Mouse (Mus musculus) A20 (cell line): Measurements from ENCODE around the gene Cxcl14.

ENCODE experiments used
- DNase-seq: peaks from one replicate; pipeline ENCODE4 v3.0.0-alpha.2; 2011; ENCODE audit warnings: low read depth, low spot score

Gene Cxcl14

GRCm38 (mm10) chr13:56289998-56290397 is 6.4 kb downstream of the Cxcl14 start:
- DNase-seq, result no peak

DNA sequence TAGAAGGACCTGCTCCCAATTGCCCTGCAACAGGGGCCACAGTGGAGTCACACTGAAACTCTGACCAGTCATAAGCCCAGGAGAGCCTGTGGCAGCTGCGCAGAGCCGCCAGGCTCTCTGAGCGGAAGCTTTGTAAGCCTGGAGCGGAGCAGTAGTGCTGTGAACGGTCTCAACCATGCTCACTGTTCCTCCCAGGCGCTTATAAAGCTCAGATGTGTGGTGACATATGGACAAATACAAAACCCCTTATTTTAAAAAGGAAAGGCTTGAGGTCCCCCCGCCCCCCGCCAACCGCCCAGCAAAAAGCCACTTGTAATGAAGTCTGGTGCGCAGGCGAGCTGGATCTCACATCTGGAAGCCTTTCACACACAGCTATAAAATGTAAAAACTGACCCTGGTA is 7.1 kb downstream of the Cxcl14 start:
- no peak for DNase-seq

DNA sequence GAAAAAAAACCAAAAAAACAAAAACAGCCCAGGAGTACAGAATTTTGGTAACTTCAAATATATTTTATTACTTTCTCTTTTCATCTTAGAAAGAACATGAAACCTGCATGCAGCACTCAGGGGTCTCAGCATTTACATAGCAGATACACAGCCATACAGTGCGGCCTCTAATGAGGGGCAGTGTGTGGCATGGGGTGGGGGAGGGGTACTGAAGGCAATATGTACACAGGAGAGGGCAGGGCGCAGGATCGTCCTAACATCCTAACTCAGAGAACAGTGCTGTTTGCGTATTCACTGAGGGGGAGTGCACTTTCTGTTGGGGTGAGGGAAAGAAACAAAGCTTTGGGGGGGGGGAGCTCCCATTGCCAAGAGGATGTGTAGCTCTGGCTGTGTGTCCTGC is 7.8 kb downstream of the Cxcl14 start:
- DNase-seq, result no peak

DNA sequence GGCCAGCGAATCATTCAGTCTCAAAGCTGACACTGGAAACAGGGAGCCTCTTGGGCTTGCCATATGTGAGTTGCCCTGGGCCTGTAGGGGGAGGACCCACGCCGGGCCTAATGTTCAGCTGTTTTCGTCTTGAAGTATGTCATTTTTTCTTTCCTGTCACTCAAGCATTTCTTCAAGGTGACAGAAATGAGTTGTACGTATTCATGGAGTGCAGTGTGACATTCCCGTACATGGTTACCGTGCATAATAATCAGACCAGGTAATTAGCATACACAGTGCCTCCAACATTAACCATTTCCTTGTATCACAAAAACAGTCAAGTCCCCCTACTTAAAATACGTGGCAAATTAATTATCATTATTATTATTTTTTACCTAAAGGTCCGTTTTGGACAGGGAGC is 9.3 kb downstream of the Cxcl14 start:
- no peak for DNase-seq

GRCm38 (mm10) chr13:56283321-56283720 is 13.0 kb downstream of the Cxcl14 start:
- no peak for DNase-seq

GRCm38 (mm10) chr13:56280356-56280755 is 16.0 kb downstream of the Cxcl14 start:
- no peak for DNase-seq

DNA sequence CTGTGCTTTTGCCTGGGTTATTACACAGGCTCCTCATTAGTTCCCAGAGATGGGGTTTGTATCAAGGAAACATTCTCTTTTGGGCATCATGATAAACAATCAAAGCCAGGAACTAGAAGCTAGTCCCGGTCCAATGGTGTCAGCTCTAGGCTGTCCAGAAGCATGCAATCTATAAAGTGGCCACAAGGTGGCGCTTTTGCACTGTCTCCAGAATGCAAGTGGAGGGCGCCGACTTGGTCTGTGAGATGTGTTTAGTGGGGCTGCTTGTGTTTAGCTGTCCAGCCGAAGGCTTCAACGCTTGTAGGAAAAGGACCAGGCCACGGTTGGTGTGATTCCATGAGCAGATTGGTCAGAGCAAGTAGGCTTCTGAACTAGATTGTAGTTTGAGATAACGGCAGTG is 16.9 kb downstream of the Cxcl14 start:
- DNase-seq, result peak; percentile 71

- no peak for DNase-seq
Observed at GRCm38 (mm10) chr13:56275171-56275570, 21.2 kb downstream of the Cxcl14 start.

GRCm38 (mm10) chr13:56270124-56270523 is 26.2 kb downstream of the Cxcl14 start:
- no peak for DNase-seq

- DNase-seq, result no peak
Observed at GRCm38 (mm10) chr13:56267396-56267795, 29.0 kb downstream of the Cxcl14 start.

- DNase-seq, result peak; percentile 49
Observed at GRCm38 (mm10) chr13:56266435-56266834, 29.9 kb downstream of the Cxcl14 start.

- no peak for DNase-seq
Observed at GRCm38 (mm10) chr13:56265661-56266060, 30.7 kb downstream of the Cxcl14 start.

- no peak for DNase-seq
Observed at GRCm38 (mm10) chr13:56262269-56262668, 34.1 kb downstream of the Cxcl14 start.

GRCm38 (mm10) chr13:56260344-56260780 is 36.0 kb downstream of the Cxcl14 start:
- DNase-seq, result no peak

DNA sequence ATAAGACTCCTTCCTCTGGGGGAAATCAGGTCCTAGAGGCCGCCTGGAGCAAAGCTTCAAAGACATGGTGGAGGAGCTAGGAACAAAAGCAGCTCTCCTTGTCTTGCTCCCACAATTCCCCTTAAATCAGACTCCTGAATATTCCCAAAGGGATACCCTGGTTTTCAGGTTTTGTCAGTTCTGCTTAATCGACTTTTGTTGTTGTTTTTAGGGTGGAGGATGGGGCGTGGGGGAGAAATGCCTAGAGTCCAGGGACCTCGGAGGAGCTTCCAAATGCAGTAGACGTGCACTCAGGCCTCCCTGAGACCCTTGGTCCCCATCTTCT is 36.5 kb downstream of the Cxcl14 start:
- no peak for DNase-seq

- DNase-seq, result no peak
Observed at GRCm38 (mm10) chr13:56259021-56259925, 37.1 kb downstream of the Cxcl14 start.

DNA sequence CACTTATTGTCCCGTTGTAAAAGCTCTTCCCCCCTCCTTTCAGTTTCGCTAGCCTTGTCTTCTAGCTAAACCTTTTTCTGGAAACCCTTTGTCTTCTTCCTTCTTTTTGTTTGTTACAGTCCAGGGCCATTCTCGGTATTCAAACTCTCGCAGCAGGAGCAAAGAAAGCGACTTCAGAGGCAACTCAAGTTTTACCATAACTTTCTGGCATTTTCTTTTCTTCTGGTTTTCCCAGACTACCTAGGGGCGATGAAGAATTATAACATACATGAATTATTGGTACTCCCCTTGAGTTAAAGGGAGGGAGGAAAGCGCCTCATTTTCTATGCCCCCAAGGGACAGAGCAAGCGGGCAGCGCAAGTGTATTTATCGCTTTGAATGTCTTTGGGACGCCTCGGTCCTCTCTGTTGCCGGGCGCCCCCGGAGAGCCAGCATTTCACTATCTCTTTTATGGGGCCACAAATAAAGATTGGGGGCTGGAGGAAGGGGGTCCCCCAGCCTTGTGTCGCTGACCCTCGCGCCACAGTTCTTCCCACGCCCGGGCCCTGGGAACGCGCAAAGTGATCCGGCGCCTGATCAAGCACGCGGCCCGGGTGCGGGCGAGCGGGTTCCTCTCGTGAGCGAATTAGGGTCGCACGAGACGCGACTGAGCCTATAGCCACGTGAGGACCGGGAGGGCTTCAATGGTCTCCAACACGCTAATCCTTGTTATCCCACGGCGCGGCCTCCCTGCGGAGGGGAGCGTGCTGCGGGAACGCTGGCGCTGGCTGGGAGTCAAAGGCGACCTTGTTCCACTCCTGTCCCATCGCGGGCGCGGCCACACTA is 37.9 kb downstream of the Cxcl14 start:
- DNase-seq, result no peak

- DNase-seq, result no peak
Observed at GRCm38 (mm10) chr13:56257469-56258153, 38.7 kb downstream of the Cxcl14 start.

DNA sequence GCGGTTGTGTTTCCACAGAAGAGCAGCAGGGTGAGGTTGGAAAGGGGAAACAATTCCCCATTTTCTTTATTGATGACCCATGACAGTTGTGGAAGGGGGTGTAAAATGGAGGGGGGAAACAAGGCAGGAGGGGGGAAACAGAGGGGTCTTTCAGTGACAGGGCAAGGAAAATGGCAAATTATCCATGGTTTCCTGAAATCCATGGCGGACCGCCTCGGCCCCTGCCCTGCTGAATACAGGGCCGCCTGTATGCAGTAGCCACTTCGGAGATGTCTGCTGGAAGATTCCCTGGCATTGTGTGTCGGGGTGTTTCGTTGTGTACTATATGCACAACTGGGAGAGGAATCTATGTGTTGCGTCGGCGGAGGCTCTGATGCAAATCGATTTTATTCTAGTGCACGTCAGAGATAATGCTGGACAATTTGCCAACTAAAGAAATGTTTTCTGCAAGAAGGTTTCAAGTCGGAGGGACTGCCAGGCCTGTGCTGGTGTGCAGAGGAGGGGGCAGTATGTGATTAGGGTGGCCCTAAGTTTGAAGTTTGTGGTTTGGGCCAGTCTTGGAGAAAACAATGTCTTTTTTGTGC is 39.5 kb downstream of the Cxcl14 start:
- no peak for DNase-seq

- DNase-seq, result no peak
Observed at GRCm38 (mm10) chr13:56253379-56253778, 43.0 kb downstream of the Cxcl14 start.

- no peak for DNase-seq
Observed at GRCm38 (mm10) chr13:56252783-56253182, 43.6 kb downstream of the Cxcl14 start.
